Mouse (Mus musculus) brain, adult 2 months (tissue): ENCODE data around the gene Zfp882.
"Not testable (repeated sequence)": the region's sequence is repeated elsewhere in the genome, so short reads cannot be mapped to it uniquely, and the experiment has no call there.

ENCODE experiments used
- DNase-seq: peaks from one replicate; pipeline ENCODE4 v3.0.0; 2011; ENCODE audit warnings: low read depth, low spot score

Gene Zfp882

DNA sequence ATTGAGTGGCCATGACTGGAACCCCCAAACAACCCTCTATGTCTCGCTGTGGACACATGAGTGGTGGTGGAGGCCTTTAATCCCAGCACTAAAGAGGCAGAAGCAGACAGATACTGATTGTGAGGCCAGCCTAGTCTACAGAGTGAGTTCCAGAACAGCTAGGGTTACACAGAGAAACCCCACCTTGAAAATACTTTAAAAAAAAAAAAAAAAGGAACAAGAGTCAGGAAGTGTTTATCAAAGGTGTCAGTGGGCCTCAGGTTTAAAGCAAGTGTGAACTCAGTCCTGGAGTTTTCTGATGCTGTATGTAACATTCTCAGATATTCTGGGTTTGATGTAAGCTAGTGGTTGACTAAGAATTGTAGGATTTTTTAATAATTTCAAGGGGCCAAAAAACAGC, 44.1 kb downstream of the Zfp882 start:
- DNase-seq = no peak

DNA sequence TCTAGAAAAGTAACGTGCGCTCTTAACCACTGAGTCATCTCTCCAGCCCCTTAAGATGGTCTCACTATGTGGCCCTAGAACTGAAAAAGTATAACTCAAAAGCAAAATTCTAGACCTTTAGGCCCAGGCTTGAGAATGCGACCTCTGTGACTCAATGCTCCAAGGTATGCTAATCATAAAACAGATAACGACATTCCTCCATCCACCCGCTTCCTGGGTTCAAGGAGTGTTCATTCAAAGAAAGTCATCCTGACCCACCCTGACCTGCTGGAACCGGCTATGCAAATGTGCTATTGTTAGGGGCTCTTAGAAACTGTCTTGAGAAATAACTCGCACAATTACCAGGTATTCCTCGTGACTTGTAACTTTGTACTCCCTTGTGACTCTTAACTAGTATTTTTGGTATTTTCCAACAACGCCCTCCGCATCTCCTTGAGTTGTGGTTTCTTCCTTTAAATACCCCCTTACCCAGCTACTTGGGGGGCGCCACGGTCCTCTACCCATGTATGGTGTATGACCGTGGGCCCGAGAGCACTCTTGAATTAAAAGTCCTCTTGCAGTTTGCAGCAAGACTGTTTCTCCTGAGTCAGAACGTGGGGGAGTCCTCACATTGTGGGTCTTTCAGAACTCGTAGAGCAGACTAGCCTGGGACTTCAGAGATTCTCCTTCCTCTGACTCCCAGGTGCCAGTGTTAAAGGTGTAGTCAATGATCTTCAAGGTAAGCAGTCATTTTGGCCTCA, 44.7 kb downstream of the Zfp882 start:
- DNase-seq = not testable (repeated sequence)

DNA sequence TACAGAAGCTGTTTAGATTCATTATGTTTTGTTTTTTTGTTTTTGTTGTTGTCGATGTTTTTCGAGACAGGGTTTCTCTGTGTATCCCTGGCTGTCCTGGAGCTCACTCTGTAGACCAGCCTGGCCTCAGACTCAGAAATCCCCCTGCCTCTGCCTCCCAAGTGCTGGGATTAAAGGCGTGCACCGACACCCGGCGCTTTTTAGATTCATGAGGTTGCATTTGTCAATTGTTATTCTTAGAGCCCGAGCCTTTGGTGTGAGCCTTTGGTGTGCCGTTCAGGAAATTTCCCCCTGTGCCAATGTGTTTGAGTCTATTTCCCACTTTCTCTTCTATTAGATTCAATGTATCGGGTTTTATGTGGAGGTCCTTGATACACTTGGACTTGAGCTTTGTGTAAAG, 46.3 kb downstream of the Zfp882 start:
- no peak for DNase-seq

DNA sequence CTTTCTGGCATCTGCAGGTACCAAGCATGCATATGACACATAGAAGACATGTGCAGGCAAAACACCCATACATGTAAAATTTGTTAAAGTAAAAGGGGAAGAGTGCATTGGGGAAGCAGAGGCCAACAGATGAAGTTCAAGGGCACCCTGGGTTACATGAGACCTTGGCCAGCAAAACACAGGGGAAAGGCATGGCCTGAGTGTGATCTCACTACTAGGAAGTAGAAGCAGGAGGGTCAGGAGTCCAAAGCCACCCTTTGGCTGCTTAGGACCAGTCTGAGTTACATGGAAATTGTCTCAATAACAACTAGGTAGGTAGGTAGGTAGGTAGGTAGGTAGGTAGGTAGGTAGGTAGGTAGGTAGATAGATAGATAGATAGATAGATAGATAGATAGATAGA, 52.1 kb downstream of the Zfp882 start:
- DNase-seq = no peak

DNA sequence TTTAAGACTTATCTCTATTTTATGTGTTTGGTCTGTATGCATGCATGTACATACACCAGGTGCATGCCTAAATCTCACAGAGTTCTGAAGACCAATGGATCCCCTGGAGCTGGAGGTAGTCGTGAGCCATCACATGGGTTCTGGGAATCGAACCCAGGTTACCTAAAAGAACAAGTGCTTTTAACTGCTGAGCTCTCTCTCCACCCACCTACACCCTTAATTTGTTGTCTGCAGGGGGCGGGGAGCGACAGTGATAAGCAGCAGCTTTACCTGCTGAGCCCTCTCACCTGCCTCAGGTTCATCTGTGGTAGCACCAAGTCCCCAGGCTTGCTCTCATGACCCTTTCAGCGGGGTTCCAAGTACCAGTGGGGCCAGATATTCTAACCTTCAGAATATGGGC, 53.4 kb downstream of the Zfp882 start:
- DNase-seq = no peak

DNA sequence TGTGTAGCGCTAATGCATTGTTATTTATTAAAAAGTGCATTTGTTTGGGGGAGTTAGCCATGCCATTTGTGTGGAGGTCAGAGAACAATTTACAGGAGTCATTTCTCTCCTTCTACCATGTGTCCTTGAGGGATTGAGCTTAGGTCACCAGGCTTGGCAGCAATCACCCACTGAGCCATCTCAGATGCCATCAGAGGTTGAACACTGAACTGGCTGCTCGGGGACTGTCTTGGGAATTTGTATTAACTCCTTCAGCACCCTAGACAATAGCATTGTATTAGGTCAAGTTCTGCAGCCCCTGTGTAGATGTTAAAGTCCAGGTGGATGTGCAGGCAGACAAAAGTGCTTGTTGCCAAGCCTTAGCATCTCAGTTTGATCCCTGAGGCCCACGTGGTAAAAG, 55.6 kb downstream of the Zfp882 start:
- DNase-seq = no peak

DNA sequence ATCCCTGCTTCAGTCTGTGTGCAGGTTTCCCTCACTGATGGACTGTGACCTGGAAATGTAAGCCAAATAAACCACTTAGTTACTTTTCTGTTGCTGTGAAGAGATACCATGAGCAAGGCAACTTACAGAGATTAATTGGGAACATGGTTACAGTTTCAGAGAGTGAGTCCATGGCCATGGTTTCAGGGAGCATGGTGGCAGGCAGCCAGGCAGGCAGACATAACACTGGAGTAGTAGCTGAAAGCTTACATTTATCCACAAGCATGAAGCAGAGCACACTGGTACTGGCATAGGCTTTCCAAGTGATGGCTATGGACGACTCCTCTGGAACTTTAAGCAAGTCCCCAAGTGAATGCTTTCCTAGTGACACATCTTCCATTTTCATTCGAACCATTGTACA, 56.8 kb downstream of the Zfp882 start:
- DNase-seq = no peak
